Mouse (Mus musculus): Measurements from ENCODE around the gene Cdh10. TPM values are rescaled to one million over a fixed set of nuclear protein-coding genes. Genes with fewer than 3 reads are reported as not detected.

The Cdh10 gene
- polyA plus RNA-seq (2014; fragmentation: Nextera tagmentation; extraction: Ambion mirVana): 4.4 and 5.5 TPM in 2 replicates

- peak; percentile 84 for DNase-seq (ENCODE audit: low spot score)
These were observed at the start of gene Cdh10 for GRCm38 (mm10) chr15:18818185-18818973. Cdh10 (plus strand) TSS chr15:18818947.

DNA sequence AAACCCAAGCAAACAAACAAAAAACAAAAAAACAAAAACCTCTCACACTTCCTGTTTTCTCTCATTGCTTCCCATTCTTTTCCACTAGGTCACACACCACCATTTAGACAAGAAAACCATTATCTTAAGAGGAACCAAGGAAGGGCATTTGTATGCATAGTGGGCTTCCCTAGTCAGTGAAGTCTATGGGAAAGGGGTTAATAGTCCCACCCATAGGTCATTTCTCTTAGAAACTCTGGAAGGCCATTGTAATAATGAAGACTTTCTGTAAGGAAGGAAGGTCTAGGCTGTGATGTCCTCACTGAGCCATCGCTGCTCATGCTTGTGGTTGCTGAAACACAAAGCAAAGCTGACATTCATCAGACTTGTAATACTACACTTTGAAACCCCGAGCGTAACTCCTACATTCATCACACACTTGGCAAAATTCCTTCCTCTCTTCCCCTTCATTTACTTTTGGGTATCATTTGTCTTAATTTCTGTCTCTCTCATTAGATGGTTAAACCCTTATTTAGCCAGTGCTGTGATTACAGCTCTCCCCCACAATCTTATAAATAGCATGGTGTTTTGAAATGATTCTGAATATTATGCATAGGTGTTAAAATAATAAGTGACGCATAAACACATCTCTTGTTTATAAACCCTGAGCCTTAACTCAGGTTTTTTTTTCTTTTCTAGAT is 9.5 kb upstream of the Cdh10 start:
- Histone ChIP-seq H3K27me3 (replicated peaks; ENCODE audit: control insufficient read depth, insufficient read depth, low read length) (no peaks in the 10 kb centered on the region), H3K9me3 (ENCODE audit: control insufficient read depth, low read length) (no peaks in the 10 kb centered on the region), H3K27ac (replicated peaks; ENCODE audit: low read depth, low read length) (no peak overlapping the region), H3K36me3 (ENCODE audit: control insufficient read depth, insufficient read depth, low read length) (no peaks in the 10 kb centered on the region), H3K4me2 (ENCODE audit: low read depth, low read length) (no peak overlapping the region), H3K4me3 (ENCODE audit: low read depth, low read length) (no peak overlapping the region), H3K9ac (ENCODE audit: low read depth, low read length) (no peak overlapping the region), H3K4me1 (ENCODE audit: control insufficient read depth, insufficient read depth, low read length) (no peaks in the 10 kb centered on the region)
- ATAC-seq (ENCODE audit: low read depth) (no peak), DNase-seq (ENCODE audit: low spot score) (peak; percentile 14)
- WGBS: 50% methylated on average over 4 of the region's 4 CpGs

More at GRCm38 (mm10) chr15:18818185-18818973, at the start of gene Cdh10:
- ATAC-seq (ENCODE audit: low read depth): peak; percentile 86
- Histone ChIP-seq H3K9ac (ENCODE audit: low read depth, low read length) (peak within 1 kb of the TSS; percentile 62), H3K4me3 (ENCODE audit: low read depth, low read length) (peak within 1 kb of the TSS; percentile 44), H3K36me3 (ENCODE audit: control insufficient read depth, insufficient read depth, low read length) (no peaks in the 10 kb centered on the region), H3K4me2 (ENCODE audit: low read depth, low read length) (peak within 1 kb of the TSS; percentile 64), H3K9me3 (ENCODE audit: control insufficient read depth, low read length) (no peaks in the 10 kb centered on the region), H3K4me1 (ENCODE audit: control insufficient read depth, insufficient read depth, low read length) (no peaks in the 10 kb centered on the region), H3K27me3 (replicated peaks; ENCODE audit: control insufficient read depth, insufficient read depth, low read length) (no peaks in the 10 kb centered on the region), H3K27ac (replicated peaks; ENCODE audit: low read depth, low read length) (no peak within 1 kb of the TSS)
- WGBS: under 1% methylated on average over 24 of the region's 24 CpGs

DNA sequence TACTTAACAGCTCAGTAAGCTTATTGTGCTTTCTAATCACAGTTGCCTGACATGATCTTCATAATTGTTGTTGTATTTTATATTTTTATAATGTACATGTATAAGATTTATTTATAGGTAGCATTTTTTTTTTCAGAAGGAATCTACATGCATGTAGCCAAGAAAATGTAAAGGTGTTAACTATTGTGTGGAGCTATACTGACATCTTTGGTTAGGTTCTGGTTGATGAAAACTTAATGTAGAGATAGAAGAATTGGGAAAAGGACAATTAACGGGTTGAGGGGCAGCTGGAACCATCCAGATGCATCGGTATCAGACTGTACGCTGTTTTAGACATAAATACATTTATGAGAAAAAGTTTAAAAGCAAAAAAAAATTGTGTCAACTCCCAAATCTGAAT is 1.0 kb upstream of the Cdh10 start:
- ATAC-seq (ENCODE audit: low read depth) (no peak), DNase-seq (ENCODE audit: low spot score) (no peak)
- H3K4me1 ChIP-seq (ENCODE audit: control insufficient read depth, insufficient read depth, low read length): no peaks in the 10 kb centered on the region
- H3K4me2 ChIP-seq (ENCODE audit: low read depth, low read length): peak overlapping the region; percentile 64; the same call in 1 of the 2 replicates
- no peaks in the 10 kb centered on the region for H3K36me3 ChIP-seq (ENCODE audit: control insufficient read depth, insufficient read depth, low read length)
- no peaks in the 10 kb centered on the region for H3K27me3 ChIP-seq (replicated peaks; ENCODE audit: control insufficient read depth, insufficient read depth, low read length)
- 74% methylated on average over 3 of the region's 3 CpGs for WGBS
- no peak overlapping the region for H3K4me3 ChIP-seq (ENCODE audit: low read depth, low read length)
- no peaks in the 10 kb centered on the region for H3K9me3 ChIP-seq (ENCODE audit: control insufficient read depth, low read length)
- no peak overlapping the region for H3K9ac ChIP-seq (ENCODE audit: low read depth, low read length)
- no peak overlapping the region for H3K27ac ChIP-seq (replicated peaks; ENCODE audit: low read depth, low read length)

DNA sequence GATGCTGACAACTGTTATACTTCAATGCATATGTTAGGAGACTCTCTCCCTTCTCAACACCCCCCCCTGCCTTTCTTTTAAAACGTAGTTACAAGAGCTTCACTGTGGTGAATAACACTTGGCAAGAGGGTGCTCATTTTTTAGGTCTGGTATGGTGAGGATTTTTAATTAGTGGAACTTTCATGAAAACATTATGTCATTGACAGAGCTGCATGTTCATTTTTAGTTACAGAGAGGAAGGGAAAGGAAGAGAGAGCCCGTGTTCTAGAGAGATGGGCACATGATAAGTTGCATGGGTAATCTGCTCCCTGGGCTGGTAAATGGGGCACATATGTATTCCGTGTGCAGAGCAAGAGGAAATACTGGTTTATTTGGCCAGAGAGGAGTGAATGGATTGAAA is 1.5 kb downstream of the Cdh10 start:
- 16% methylated on average over 3 of the region's 3 CpGs for WGBS
- no peak overlapping the region for H3K9ac ChIP-seq (ENCODE audit: low read depth, low read length)
- H3K4me1 ChIP-seq (ENCODE audit: control insufficient read depth, insufficient read depth, low read length): no peaks in the 10 kb centered on the region
- no peaks in the 10 kb centered on the region for H3K27me3 ChIP-seq (replicated peaks; ENCODE audit: control insufficient read depth, insufficient read depth, low read length)
- no peak overlapping the region for H3K27ac ChIP-seq (replicated peaks; ENCODE audit: low read depth, low read length)
- ATAC-seq (ENCODE audit: low read depth): no peak
- DNase-seq (ENCODE audit: low spot score): no peak
- no peaks in the 10 kb centered on the region for H3K9me3 ChIP-seq (ENCODE audit: control insufficient read depth, low read length)
- H3K36me3 ChIP-seq (ENCODE audit: control insufficient read depth, insufficient read depth, low read length): no peaks in the 10 kb centered on the region
- peak overlapping the region; percentile 44 for H3K4me3 ChIP-seq (ENCODE audit: low read depth, low read length)
- H3K4me2 ChIP-seq (ENCODE audit: low read depth, low read length): peak overlapping the region; percentile 64

GRCm38 (mm10) chr15:18821114-18821756 is 2.5 kb downstream of the Cdh10 start:
- peak overlapping the region; percentile 36 for H3K4me2 ChIP-seq (ENCODE audit: low read depth, low read length)
- DNase-seq (ENCODE audit: low spot score) (peak; percentile 85), ATAC-seq (ENCODE audit: low read depth) (peak; percentile 83)
- H3K4me3 ChIP-seq (ENCODE audit: low read depth, low read length): no peak overlapping the region
- 21% methylated on average over 10 of the region's 10 CpGs for WGBS
- H3K9ac ChIP-seq (ENCODE audit: low read depth, low read length): no peak overlapping the region
- no peaks in the 10 kb centered on the region for H3K27me3 ChIP-seq (replicated peaks; ENCODE audit: control insufficient read depth, insufficient read depth, low read length)
- H3K9me3 ChIP-seq (ENCODE audit: control insufficient read depth, low read length): no peaks in the 10 kb centered on the region
- H3K27ac ChIP-seq (replicated peaks; ENCODE audit: low read depth, low read length): no peak overlapping the region
- H3K36me3 ChIP-seq (ENCODE audit: control insufficient read depth, insufficient read depth, low read length): no peaks in the 10 kb centered on the region
- H3K4me1 ChIP-seq (ENCODE audit: control insufficient read depth, insufficient read depth, low read length): no peaks in the 10 kb centered on the region

- Histone ChIP-seq H3K9me3 (ENCODE audit: control insufficient read depth, low read length) (no peaks in the 10 kb centered on the region), H3K27me3 (replicated peaks; ENCODE audit: control insufficient read depth, insufficient read depth, low read length) (no peaks in the 10 kb centered on the region), H3K4me1 (ENCODE audit: control insufficient read depth, insufficient read depth, low read length) (no peaks in the 10 kb centered on the region), H3K4me3 (ENCODE audit: low read depth, low read length) (no peak overlapping the region), H3K9ac (ENCODE audit: low read depth, low read length) (no peak overlapping the region), H3K4me2 (ENCODE audit: low read depth, low read length) (no peak overlapping the region), H3K27ac (replicated peaks; ENCODE audit: low read depth, low read length) (no peak overlapping the region), H3K36me3 (ENCODE audit: control insufficient read depth, insufficient read depth, low read length) (no peaks in the 10 kb centered on the region)
- ATAC-seq (ENCODE audit: low read depth): no peak
- no peak for DNase-seq (ENCODE audit: low spot score)
- 60% methylated on average over 2 of the region's 2 CpGs for WGBS
These were observed 4.7 kb downstream of the Cdh10 start for GRCm38 (mm10) chr15:18823420-18823819.

DNA sequence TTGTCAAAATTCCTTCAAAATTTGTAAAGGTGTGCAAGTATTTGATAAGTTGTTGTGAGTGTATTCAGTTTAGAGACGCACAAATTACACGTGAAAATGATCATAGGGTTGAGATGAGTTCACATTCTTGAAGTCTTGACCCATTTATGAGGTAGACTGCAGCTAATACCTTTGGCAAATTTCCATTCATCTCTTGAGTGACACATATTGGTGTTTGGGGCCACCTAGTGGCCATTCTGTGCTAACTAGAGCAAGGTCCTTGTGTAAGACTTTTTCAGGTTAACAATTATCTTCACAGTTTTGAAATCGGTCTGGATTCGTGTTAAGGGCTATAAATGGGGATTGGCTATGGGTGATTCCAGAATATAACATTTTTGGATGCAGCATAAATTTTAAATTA is 13.5 kb downstream of the Cdh10 start:
- no peak for ATAC-seq (ENCODE audit: low read depth)
- Histone ChIP-seq H3K4me3 (ENCODE audit: low read depth, low read length) (no peak overlapping the region), H3K36me3 (ENCODE audit: control insufficient read depth, insufficient read depth, low read length) (no peaks in the 10 kb centered on the region), H3K4me1 (ENCODE audit: control insufficient read depth, insufficient read depth, low read length) (no peaks in the 10 kb centered on the region), H3K27me3 (replicated peaks; ENCODE audit: control insufficient read depth, insufficient read depth, low read length) (no peaks in the 10 kb centered on the region), H3K4me2 (ENCODE audit: low read depth, low read length) (no peak overlapping the region), H3K9me3 (ENCODE audit: control insufficient read depth, low read length) (no peaks in the 10 kb centered on the region), H3K27ac (replicated peaks; ENCODE audit: low read depth, low read length) (no peak overlapping the region), H3K9ac (ENCODE audit: low read depth, low read length) (no peak overlapping the region)
- 18% methylated on average over 4 of the region's 4 CpGs for WGBS
- peak; percentile 84 for DNase-seq (ENCODE audit: low spot score)

DNA sequence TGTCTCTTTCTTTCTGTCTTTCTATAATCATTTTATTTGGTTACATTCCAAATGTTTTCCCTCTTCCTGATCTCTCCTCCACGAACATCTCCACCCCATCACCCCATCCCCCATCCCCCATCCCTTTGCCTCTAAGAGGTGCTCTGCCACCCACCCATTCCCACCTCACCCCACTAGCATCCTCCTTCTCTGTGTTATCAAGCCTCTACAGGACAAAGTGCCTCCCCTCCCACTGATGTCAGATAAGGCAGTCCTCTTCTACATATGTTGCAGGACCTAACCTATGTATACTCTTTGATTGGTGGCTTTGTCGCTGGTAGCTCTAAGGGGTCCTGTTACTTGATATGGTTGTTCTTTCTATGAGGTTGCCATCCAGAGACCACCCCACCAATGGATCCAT is 23.0 kb downstream of the Cdh10 start:
- Histone ChIP-seq H3K27me3 (replicated peaks; ENCODE audit: control insufficient read depth, insufficient read depth, low read length) (no peaks in the 10 kb centered on the region), H3K9ac (ENCODE audit: low read depth, low read length) (no peak overlapping the region), H3K27ac (replicated peaks; ENCODE audit: low read depth, low read length) (no peak overlapping the region), H3K9me3 (ENCODE audit: control insufficient read depth, low read length) (no peaks in the 10 kb centered on the region), H3K4me2 (ENCODE audit: low read depth, low read length) (no peak overlapping the region), H3K4me3 (ENCODE audit: low read depth, low read length) (no peak overlapping the region), H3K4me1 (ENCODE audit: control insufficient read depth, insufficient read depth, low read length) (no peaks in the 10 kb centered on the region), H3K36me3 (ENCODE audit: control insufficient read depth, insufficient read depth, low read length) (no peaks in the 10 kb centered on the region)
- ATAC-seq (ENCODE audit: low read depth) (no peak), DNase-seq (ENCODE audit: low spot score) (no peak)
- 67% methylated on average over 2 of the region's 2 CpGs for WGBS

All from embryonic facial prominence, embryonic 14.5 days (tissue).